9 mouse cellular contexts compared by ENCODE assay signal in genomic region chr17:46520385-46520979, GRCm38 (mm10). TPM values are rescaled to one million over a fixed set of nuclear protein-coding genes. Genes with fewer than 3 reads are reported as not detected.
DNase-seq lines count a peak whose midpoint lies in the region; ATAC-seq and TF ChIP-seq lines count a peak whose summit lies in the region.
"Had no signal": no experiment of that assay in that cellular context is flagged by ENCODE, and none has a peak within 500 bp of the region (broad histone marks: within the 10 kb centered on the region; RNA-seq: fewer than 3 reads in every experiment).

No protein-coding gene starts in this region.

- peak; percentile 91 for DNase-seq in heart, adult 11 months
- DNase-seq in heart, postnatal 36 days, result no peak
- no peak for DNase-seq in ES-E14 (ENCODE audit: low read depth, low spot score)
- no peak for DNase-seq in hindbrain, embryonic 10.5 days (ENCODE audit: low spot score)
- DNase-seq in liver, postnatal 0 days, result no peak
- DNase-seq in adrenal gland, postnatal 10 days, result no peak
- no peak for DNase-seq in testis, postnatal 14 days (ENCODE audit: low spot score)
- no peak for DNase-seq in kidney, postnatal 10 days
- DNase-seq: kidney, postnatal 14 days had no signal

- H3K27ac ChIP-seq in ES-E14 (ENCODE audit: insufficient read depth, low read depth, low read length, poor library complexity, severe bottlenecking), result no peak overlapping the region
- 0 out of 2 replicates have a peak overlapping the region, but pooled peaks have one; percentile 31 for H3K27ac ChIP-seq in hindbrain, embryonic 10.5 days
- no peak overlapping the region for H3K27ac ChIP-seq in liver, postnatal 0 days (ENCODE audit: low read depth)

- H3K4me1 ChIP-seq in ES-E14 (ENCODE audit: control insufficient read depth in 2 of 2, insufficient read depth in 2 of 2, low read length in 2 of 2, poor library complexity in 1 of 2), result peaks cover 0 to 5% of the 10 kb centered on the region in 2 experiments; a peak in 1 of 4 replicates
- peaks cover 24% of the 10 kb centered on the region for H3K4me1 ChIP-seq in hindbrain, embryonic 10.5 days (replicated peaks)
- no peaks in the 10 kb centered on the region for H3K4me1 ChIP-seq in liver, postnatal 0 days (ENCODE audit: insufficient read depth)

- in situ Hi-C loops in ES-E14 (cut with MboI; ENCODE audit: low sequenced_read_pairs in 2 of 2, unreplicated experiment in 2 of 2), result no loop called here

- ATAC-seq in liver, postnatal 0 days, result no peak

- peak overlapping the region; percentile 60 to 61 for H3K4me3 ChIP-seq in ES-E14 (ENCODE audit: insufficient read depth in 1 of 2, low read depth in 1 of 2, low read length in 2 of 2, poor library complexity in 1 of 2, severe bottlenecking in 1 of 2)
- peak overlapping the region; percentile 29 for H3K4me3 ChIP-seq in hindbrain, embryonic 10.5 days
- 0 out of 2 replicates have a peak overlapping the region, but pooled peaks have one; percentile 1 for H3K4me3 ChIP-seq in liver, postnatal 0 days (ENCODE audit: low read depth, low read length)

- intact Hi-C loops in heart, postnatal 36 days (cut with DNase I), result no loop called here

- peak overlapping the region; percentile 49 for H3K4me2 ChIP-seq in liver, postnatal 0 days (ENCODE audit: low read depth, low read length)

- 46% methylated on average over 25 of the region's 25 CpGs for WGBS in hindbrain, embryonic 10.5 days
- 21% methylated on average over 25 of the region's 25 CpGs for WGBS in liver, postnatal 0 days (ENCODE audit: insufficient replicate concordance)

- no peaks in the 10 kb centered on the region for H3K9me3 ChIP-seq in ES-E14 (ENCODE audit: control insufficient read depth, insufficient read depth, low read depth, low read length)
- H3K9me3 ChIP-seq in hindbrain, embryonic 10.5 days, result no peaks in the 10 kb centered on the region
- no peaks in the 10 kb centered on the region for H3K9me3 ChIP-seq in liver, postnatal 0 days (ENCODE audit: low read length)

- H3K9ac ChIP-seq in ES-E14 (ENCODE audit: insufficient read depth, low read depth, low read length, poor library complexity, severe bottlenecking), result peak overlapping the region; percentile 53
- no peak overlapping the region for H3K9ac ChIP-seq in liver, postnatal 0 days (replicated peaks)

- peaks cover 46% of the 10 kb centered on the region for H3K27me3 ChIP-seq in hindbrain, embryonic 10.5 days (ENCODE audit: insufficient read depth, poor library complexity, severe bottlenecking)
- 0 out of 2 replicates have a peak, but pooled peaks cover 4% of the 10 kb centered on the region for H3K27me3 ChIP-seq in liver, postnatal 0 days (ENCODE audit: insufficient read depth, low read length)

- TF ChIP-seq CTCF in liver, postnatal 0 days (IDR thresholded peaks at IDR 0.05; ENCODE audit: low read depth), result no peak

- TF ChIP-seq EP300 in liver, postnatal 0 days (IDR thresholded peaks at IDR 0.05; ENCODE audit: low read depth), result no peak

- no peaks in the 10 kb centered on the region for H3K36me3 ChIP-seq in ES-E14 (ENCODE audit: control insufficient read depth, insufficient read depth, low read length, poor library complexity, severe bottlenecking)
- 0 out of 2 replicates have a peak, but pooled peaks cover 2% of the 10 kb centered on the region for H3K36me3 ChIP-seq in hindbrain, embryonic 10.5 days
- H3K36me3 ChIP-seq in liver, postnatal 0 days (replicated peaks; ENCODE audit: insufficient read depth, low read length), result no peaks in the 10 kb centered on the region

TF ChIP-seq in ES-E14, 5 proteins besides CTCF, POLR2A, EP300 and RAD21:
- no peak for TF ChIP-seq CHD2 (IDR thresholded peaks at IDR 0.05; ENCODE audit: low read depth, low read length)
- no peak for TF ChIP-seq ZNF384 (IDR thresholded peaks at IDR 0.05; ENCODE audit: low read depth, low read length)
- no peak for TF ChIP-seq HCFC1 (IDR thresholded peaks at IDR 0.05; ENCODE audit: borderline replicate concordance, insufficient read depth, low read length)
- no peak for TF ChIP-seq ZC3H11A (IDR thresholded peaks at IDR 0.05; ENCODE audit: borderline replicate concordance, low read depth, low read length)
- TF ChIP-seq MAFK (IDR thresholded peaks at IDR 0.05; ENCODE audit: insufficient read depth, low read depth, low read length), result no peak

RNA-seq across cellular contexts. Expression of gene Dnph1, which starts 24.0 kb away (rescaled TPM):
- total RNA-seq in heart, postnatal 36 days (2021), result 1 to 10 TPM in 1 of 2 experiments, under 1 TPM in 1; 0.89 to 2.2 TPM
- total RNA-seq in ES-E14 (2012; rRNA removed), result 44.1 and 48.2 TPM in 2 replicates
- polyA plus RNA-seq in hindbrain, embryonic 10.5 days (2016; fragmentation: Nextera tagmentation; extraction: Ambion mirVana), result 75.2 and 91.2 TPM in 2 replicates
- 7.4 and 8.6 TPM in 2 replicates for polyA plus RNA-seq in liver, postnatal 0 days (2015; fragmentation: Nextera tagmentation; extraction: Ambion mirVana)
- total RNA-seq in adrenal gland, postnatal 10 days (2021), result 1 to 10 TPM; 5.7 to 6.1 TPM

RNA-seq across cellular contexts. Expression of gene Cul9, which starts 25.7 kb away (rescaled TPM):
- total RNA-seq in heart, postnatal 36 days (2021), result 10 to 100 TPM; 20.3 to 24.0 TPM
- total RNA-seq in ES-E14 (2012; rRNA removed), result 1.8 and 4.5 TPM in 2 replicates
- 4.5 and 7.6 TPM in 2 replicates for polyA plus RNA-seq in hindbrain, embryonic 10.5 days (2016; fragmentation: Nextera tagmentation; extraction: Ambion mirVana)
- 1.0 and 1.3 TPM in 2 replicates for polyA plus RNA-seq in liver, postnatal 0 days (2015; fragmentation: Nextera tagmentation; extraction: Ambion mirVana)
- 10 to 100 TPM; 14.3 to 22.9 TPM for total RNA-seq in adrenal gland, postnatal 10 days (2021)

RNA-seq across cellular contexts. Expression of gene Ttbk1, which starts 33.0 kb away (rescaled TPM):
- total RNA-seq in heart, postnatal 36 days (2021), result under 1 TPM; 0.19 TPM
- 0.98 and 1.2 TPM in 2 replicates for total RNA-seq in ES-E14 (2012; rRNA removed)
- 1.4 and 2.1 TPM in 2 replicates for polyA plus RNA-seq in hindbrain, embryonic 10.5 days (2016; fragmentation: Nextera tagmentation; extraction: Ambion mirVana)
- polyA plus RNA-seq in liver, postnatal 0 days (2015; fragmentation: Nextera tagmentation; extraction: Ambion mirVana), result not detected in 2 replicates
- 1 to 10 TPM; 1.2 to 2.2 TPM for total RNA-seq in adrenal gland, postnatal 10 days (2021)

RNA-seq across cellular contexts. Expression of gene Srf, which starts 35.5 kb away (rescaled TPM):
- 10 to 100 TPM; 85.7 to 94.7 TPM for total RNA-seq in heart, postnatal 36 days (2021)
- 65.2 and 75.6 TPM in 2 replicates for total RNA-seq in ES-E14 (2012; rRNA removed)
- 5.9 and 7.8 TPM in 2 replicates for polyA plus RNA-seq in hindbrain, embryonic 10.5 days (2016; fragmentation: Nextera tagmentation; extraction: Ambion mirVana)
- polyA plus RNA-seq in liver, postnatal 0 days (2015; fragmentation: Nextera tagmentation; extraction: Ambion mirVana), result 1.3 and 1.9 TPM in 2 replicates
- total RNA-seq in adrenal gland, postnatal 10 days (2021), result 10 to 100 TPM; 33.6 to 37.6 TPM

Comparison
In these comparisons a context has a peak if more than half of its experiments do, and no peak if none do; other contexts are left out.
1. H3K4me3 ChIP-seq: peak in every context shown above with its lines; median percentile 60 in ES-E14; 29 in hindbrain, embryonic 10.5 days; 1 in liver, postnatal 0 days.